Mouse (Mus musculus) cerebral cortex, adult 2 months (tissue): ENCODE data around the gene Nop2.

ENCODE experiments used
- WGBS: fragments of 180-500 bp; shearing (Covaris S2); methylation state at CpG from one replicate; pipeline ENCODE4 v1.1.7; 2018; 5-methylcytosine and 5-hydroxymethylcytosine counted together

The Nop2 gene

GRCm38 (mm10) chr6:125131302-125132156 is at the start of gene Nop2:
Gene Nop2 (plus strand): TSS chr6:125131909.
- under 1% methylated on average over 66 of the region's 66 CpGs for WGBS

- WGBS: 82% methylated on average over 7 of the region's 7 CpGs
These were observed 48.8 kb upstream of the Nop2 start for GRCm38 (mm10) chr6:125082801-125083386.

GRCm38 (mm10) chr6:125084424-125084823 is 47.3 kb upstream of the Nop2 start:
- 7% methylated on average over 4 of the region's 4 CpGs for WGBS

- WGBS: 91% methylated on average over 3 of the region's 3 CpGs
These were observed 43.8 kb upstream of the Nop2 start for GRCm38 (mm10) chr6:125087937-125088336.

GRCm38 (mm10) chr6:125088561-125089321 is 43.0 kb upstream of the Nop2 start:
- 4% methylated on average over 20 of the region's 20 CpGs for WGBS

GRCm38 (mm10) chr6:125089521-125090321 is 42.0 kb upstream of the Nop2 start:
- 3% methylated on average over 15 of the region's 15 CpGs for WGBS

- 41% methylated on average over 10 of the region's 10 CpGs for WGBS
These were observed 41.2 kb upstream of the Nop2 start for GRCm38 (mm10) chr6:125090341-125091085.

GRCm38 (mm10) chr6:125092372-125092771 is 39.3 kb upstream of the Nop2 start:
- 76% methylated on average over 5 of the region's 5 CpGs for WGBS

- 52% methylated on average over 3 of the region's 3 CpGs for WGBS
These were observed 36.9 kb upstream of the Nop2 start for GRCm38 (mm10) chr6:125094843-125095242.

- WGBS: 1% methylated on average over 44 of the region's 45 CpGs
These were observed 36.1 kb upstream of the Nop2 start, which contains the start of gene Chd4 for GRCm38 (mm10) chr6:125095391-125096278. Gene Chd4 (plus strand): TSS chr6:125095981.

- 1% methylated on average over 27 of the region's 32 CpGs for WGBS
These were observed 35.5 kb upstream of the Nop2 start for GRCm38 (mm10) chr6:125096279-125096596.

- WGBS: under 1% methylated on average over 43 of the region's 44 CpGs
These were observed 34.9 kb upstream of the Nop2 start for GRCm38 (mm10) chr6:125096597-125097345.

- WGBS: 1% methylated on average over 12 of the region's 12 CpGs
These were observed 34.4 kb upstream of the Nop2 start for GRCm38 (mm10) chr6:125097346-125097689.

GRCm38 (mm10) chr6:125097951-125098350 is 33.8 kb upstream of the Nop2 start:
- WGBS: 23% methylated on average over 8 of the region's 8 CpGs

GRCm38 (mm10) chr6:125098513-125098912 is 33.2 kb upstream of the Nop2 start:
- WGBS: 22% methylated on average over 3 of the region's 3 CpGs

- WGBS: 15% methylated on average over 5 of the region's 5 CpGs
These were observed 32.2 kb upstream of the Nop2 start for GRCm38 (mm10) chr6:125099421-125099971.

GRCm38 (mm10) chr6:125101444-125101843 is 30.3 kb upstream of the Nop2 start:
- WGBS: 83% methylated on average over 9 of the region's 9 CpGs

- 74% methylated on average over 4 of the region's 4 CpGs for WGBS
These were observed 27.5 kb upstream of the Nop2 start for GRCm38 (mm10) chr6:125104223-125104622.

- 93% methylated on average over 2 of the region's 2 CpGs for WGBS
These were observed 24.0 kb upstream of the Nop2 start for GRCm38 (mm10) chr6:125107705-125108104.
